Mouse (Mus musculus) CD4-positive, CD25-positive, alpha-beta regulatory T cell, adult 2 months (primary cell): Measurements from ENCODE around the gene Plekha1.

Experiments
- DNase-seq: peaks from one replicate; pipeline ENCODE4 v3.0.0-alpha.2; 2012; ENCODE audit warnings: low read depth, low spot score

Plekha1 gene

GRCm38 (mm10) chr7:130954177-130954601, 88.6 kb downstream of the Plekha1 start:
- no peak for DNase-seq

DNA sequence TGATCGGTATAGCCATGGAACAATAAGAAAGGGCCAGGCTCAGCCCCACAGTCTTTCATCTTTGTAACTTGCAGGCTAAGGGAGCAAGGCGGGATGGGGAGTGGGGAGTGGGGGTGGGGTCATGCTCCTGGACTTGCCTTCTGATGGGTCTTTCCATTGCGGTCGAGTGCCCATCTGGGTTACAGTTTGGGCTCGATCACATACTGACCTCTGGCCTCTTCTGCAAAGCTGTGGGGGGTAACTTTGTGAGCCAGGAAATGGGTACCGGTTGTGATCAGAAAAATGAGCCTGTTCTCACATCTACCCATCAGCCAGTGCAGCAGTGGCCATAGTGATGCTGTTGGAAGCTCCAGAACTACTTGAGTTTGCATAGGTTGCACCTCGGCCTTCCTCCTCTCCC, 93.0 kb downstream of the Plekha1 start:
- no peak for DNase-seq

DNA sequence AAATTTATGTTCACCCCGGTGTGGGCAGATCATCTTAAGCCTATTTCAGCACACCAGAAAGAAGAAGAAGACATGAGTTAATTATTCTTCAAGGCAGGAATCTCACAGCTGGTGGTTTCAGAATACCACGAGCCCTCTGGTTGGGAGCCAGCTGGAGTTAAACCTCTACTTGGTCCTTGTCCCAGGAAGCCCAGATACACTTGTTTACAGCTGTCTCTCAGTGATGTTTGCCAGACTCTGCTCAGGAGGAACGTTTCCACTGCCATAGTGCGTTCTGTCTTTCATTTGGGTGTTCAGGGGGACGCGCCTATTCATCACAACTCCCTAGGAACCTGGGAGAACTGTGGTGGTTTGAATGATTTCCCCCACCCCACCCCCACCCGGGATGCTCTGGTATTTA, 94.3 kb downstream of the Plekha1 start:
- no peak for DNase-seq

DNA sequence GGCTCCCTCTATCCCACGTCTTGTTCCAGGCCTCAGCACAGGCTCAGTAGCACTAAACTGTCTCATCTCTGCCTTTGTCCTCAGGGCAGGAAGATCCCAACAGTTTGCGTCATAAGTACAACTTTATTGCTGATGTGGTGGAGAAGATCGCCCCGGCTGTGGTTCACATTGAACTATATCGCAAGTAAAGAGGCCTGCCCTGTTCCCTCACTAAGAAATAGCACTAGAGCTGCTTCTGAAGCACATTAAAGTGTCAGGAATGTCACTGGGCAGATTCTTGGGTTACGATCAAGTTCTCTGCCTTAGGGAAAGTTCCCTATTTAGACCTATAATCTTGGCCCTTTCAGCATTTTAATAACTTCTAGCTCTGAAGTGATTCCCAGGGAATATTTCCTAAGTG, 95.9 kb downstream of the Plekha1 start:
- no peak for DNase-seq
